Mouse (Mus musculus) bone marrow, adult 2 months (tissue): ENCODE measurements around the gene Zfp263. TPM values are rescaled to one million over a fixed set of nuclear protein-coding genes. Genes with fewer than 3 reads are reported as not detected.

Source experiments
- H3K27ac ChIP-seq: fragments of 200-500 bp; 2 replicates; pipeline ENCODE4 v1.5.1; 2012; ENCODE audit warnings: low read depth, mild to moderate bottlenecking, control low read depth, inconsistent platforms, low read length; ENCODE audit not compliant: control insufficient read depth, poor library complexity, insufficient read depth
- H3K4me1 ChIP-seq: fragments of 200-500 bp; 2 replicates; pipeline ENCODE4 v1.6.1; 2011; ENCODE audit warnings: low read length; ENCODE audit not compliant: control insufficient read depth, insufficient read depth
- H3K4me3 ChIP-seq: fragments of 200-500 bp; replicated peaks from 2 replicates; pipeline ENCODE3; 2011; ENCODE audit warnings: mild to moderate bottlenecking, low read depth, low read length, control low read depth; ENCODE audit not compliant: control insufficient read depth
- CTCF ChIP-seq: fragments of 200-500 bp; IDR thresholded peaks from 2 replicates; pipeline ENCODE4 v1.5.1; 2011; ENCODE audit warnings: low read length, control low read depth; ENCODE audit not compliant: control insufficient read depth, insufficient read depth
- POLR2A ChIP-seq: fragments of 200-500 bp; IDR thresholded peaks from 2 replicates; pipeline ENCODE4 v1.6.1; 2011; ENCODE audit warnings: low read depth, mild to moderate bottlenecking, control low read depth, low read length, borderline replicate concordance; ENCODE audit not compliant: control insufficient read depth
- WGBS: fragments of 180-500 bp; shearing (Covaris S2); methylation state at CpG from one replicate; pipeline ENCODE4 v1.1.7; 2018; 5-methylcytosine and 5-hydroxymethylcytosine counted together
- polyA plus RNA-seq: library from polyadenylated mRNA; stranded (reverse); fragments of >200 nt; gene quantifications from 2 replicates; pipeline ENCODE4 v1.2.4, GENCODE M21; 2011; ENCODE audit warnings: low replicate concordance; ENCODE audit not compliant: missing spikeins, insufficient read depth, insufficient read length

Zfp263 gene
- polyA plus RNA-seq: 11.9 and 14.8 TPM in 2 replicates

DNA sequence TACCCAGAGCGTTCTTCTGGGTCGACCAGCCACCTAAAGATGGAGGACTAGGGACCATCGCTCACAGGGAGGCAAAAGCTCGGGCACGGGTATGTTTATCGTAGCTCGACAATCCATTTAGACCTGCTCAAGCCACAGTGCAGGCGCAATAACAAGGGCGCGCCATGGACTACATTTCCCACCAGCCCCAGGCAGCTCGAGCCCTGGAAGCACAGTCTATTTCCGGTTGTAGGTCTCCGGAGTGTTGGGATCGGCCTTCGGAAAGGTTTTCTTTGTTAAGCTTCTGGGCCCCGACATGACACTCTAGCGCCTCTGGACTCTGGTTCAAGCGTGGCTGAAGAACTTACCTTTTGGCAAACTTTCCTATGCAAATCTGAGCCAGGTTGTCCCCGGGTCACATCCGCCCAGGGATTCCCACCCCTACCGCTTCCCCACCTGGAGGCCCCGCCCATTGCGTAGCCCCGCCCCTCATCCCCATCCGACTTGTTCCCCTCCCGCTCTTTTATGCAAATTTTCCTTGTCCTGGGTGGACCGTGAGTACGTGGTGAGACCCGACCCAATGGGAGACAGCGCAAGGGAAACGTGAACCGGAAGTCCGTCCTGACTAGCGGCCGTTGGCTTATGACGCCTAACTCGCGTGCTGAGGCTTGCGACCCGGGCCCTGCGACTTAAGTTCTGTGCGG, at the start of gene Zfp263:
Zfp263 (plus strand) TSS at position 591 of the 683 bp plus-strand sequence.
- TF ChIP-seq POLR2A (peak; percentile 83; the same call in 1 of the 2 replicates), CTCF (no peak)
- peak within 1 kb of the TSS; percentile 80 for H3K4me3 ChIP-seq
- WGBS: 1% methylated on average over 42 of the region's 42 CpGs
- peaks cover 2% of the 10 kb centered on the region; the same call in 1 of the 2 replicates for H3K4me1 ChIP-seq
- H3K27ac ChIP-seq: peak within 1 kb of the TSS; percentile 88

DNA sequence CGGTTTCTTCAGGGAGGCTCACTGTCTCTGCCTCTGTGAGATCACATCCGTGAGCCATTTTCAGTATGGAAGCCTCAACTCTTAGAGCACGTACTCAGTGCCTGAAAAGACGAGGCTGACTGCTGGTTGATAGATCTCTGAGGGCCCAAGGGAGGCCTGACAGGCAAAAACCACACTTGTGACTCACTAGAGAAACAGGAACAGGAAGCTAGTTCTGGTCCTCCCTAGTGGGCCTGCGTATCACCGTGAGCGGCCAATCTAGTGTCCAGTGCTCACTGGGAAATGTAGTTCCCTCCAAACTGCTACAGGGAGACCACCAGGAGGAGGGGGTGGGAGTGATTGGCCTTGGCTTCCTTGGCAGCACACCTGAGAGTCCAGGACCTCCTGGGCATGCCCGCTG, 44.6 kb upstream of the Zfp263 start:
- no peak overlapping the region for H3K4me3 ChIP-seq
- peak overlapping the region; percentile 79 for H3K27ac ChIP-seq
- H3K4me1 ChIP-seq: peaks cover 4% of the 10 kb centered on the region
- TF ChIP-seq CTCF (no peak), POLR2A (no peak)
- WGBS: 33% methylated on average over 8 of the region's 8 CpGs

DNA sequence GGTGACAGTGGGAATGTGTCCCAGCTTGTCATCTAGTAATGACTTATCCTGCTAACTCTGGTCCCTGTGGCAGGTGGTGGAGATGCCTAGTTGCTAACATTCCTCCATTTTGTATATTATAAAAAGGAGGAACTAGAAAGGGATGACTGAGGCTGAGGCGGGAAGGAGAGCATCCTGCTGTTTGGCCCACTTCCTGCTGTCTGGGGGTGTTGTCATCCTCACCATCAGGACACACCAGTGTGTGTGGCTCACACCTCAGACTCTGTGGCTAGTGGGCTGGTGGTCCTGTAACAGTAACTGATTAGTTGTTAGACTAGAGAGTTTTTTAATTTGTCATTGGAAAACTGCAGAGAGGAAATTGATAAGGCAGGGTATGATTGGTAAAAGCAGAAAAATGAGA, 43.0 kb upstream of the Zfp263 start:
- 32% methylated on average over 1 of the region's 1 CpGs for WGBS
- TF ChIP-seq POLR2A (no peak), CTCF (no peak)
- no peak overlapping the region for H3K27ac ChIP-seq

DNA sequence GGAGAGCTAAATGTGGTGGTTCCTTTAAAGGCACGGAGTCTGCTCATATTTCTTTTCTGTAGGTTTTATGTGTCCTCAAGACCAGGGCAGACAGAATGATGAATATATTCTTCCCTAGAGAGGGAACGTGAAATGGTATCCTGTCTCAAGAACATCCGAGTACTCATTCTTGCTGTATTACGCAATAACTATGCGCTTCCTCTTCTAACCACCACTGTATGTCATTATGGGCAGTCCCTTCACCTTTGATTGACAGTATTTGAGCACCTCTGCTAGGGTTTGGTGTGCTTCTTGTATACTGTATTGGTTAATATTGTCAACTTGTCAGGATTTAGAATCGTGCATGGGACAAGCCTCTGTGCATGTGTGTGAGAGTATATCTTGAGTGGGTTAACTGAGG, 37.2 kb upstream of the Zfp263 start:
- 14% methylated on average over 6 of the region's 6 CpGs for WGBS
- no peak overlapping the region for H3K27ac ChIP-seq
- peaks cover 3% of the 10 kb centered on the region; the same call in 1 of the 2 replicates for H3K4me1 ChIP-seq
- no peak overlapping the region for H3K4me3 ChIP-seq
- no peak for TF ChIP-seq CTCF
- TF ChIP-seq POLR2A: no peak

More for the DNA sequence above, 43.0 kb upstream of the Zfp263 start:
- H3K4me1 ChIP-seq: peaks cover 4% of the 10 kb centered on the region
- H3K4me3 ChIP-seq: no peak overlapping the region

DNA sequence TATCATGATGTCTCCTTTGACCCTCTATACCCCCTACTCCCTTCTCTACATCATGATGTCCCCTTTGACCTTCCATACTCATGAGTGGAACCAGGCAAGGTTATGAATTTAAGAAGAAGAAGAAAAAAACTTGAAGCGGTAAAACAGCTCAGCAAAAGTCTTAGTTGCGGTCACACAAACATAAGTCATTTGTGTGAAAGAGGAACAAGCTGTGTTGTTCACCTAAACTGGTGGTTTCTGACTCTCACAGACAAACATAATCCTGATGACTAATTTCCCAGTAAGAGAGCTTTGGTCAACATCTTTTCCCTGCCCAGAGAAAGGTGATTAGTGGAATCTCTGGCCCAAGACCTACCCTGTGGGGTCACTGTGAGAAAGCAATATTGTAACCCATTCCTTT, 29.2 kb upstream of the Zfp263 start:
- Histone ChIP-seq H3K27ac (no peak overlapping the region; the same call in 1 of the 2 replicates), H3K4me3 (no peak overlapping the region), H3K4me1 (peaks cover 1% of the 10 kb centered on the region)
- TF ChIP-seq POLR2A: no peak
- no peak for TF ChIP-seq CTCF
- WGBS: 11% methylated on average over 2 of the region's 2 CpGs

DNA sequence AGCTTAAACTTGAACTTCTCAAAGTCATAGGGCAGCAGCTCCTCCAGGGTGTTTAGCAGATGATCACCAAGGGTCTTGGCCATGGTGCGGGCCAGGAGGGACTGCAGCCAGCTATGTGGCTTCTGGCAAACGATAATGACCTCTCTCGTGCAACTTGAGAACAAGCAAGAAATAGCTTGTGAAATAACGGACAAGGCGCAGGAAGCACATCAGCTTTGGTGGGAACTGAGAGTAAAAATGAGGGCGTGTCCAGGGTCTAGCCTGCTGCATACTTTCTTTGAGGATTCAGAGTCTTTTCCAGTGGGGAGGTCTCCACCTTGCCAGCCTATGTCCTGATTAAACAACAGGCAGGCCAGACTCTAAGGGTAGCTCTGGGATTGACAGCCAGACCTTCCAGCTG, 25.9 kb upstream of the Zfp263 start, which contains the start of gene Mefv:
Mefv (minus strand) TSS at position 118 of the 400 bp plus-strand sequence.
- Histone ChIP-seq H3K4me1 (peaks cover 1% of the 10 kb centered on the region), H3K4me3 (peak within 1 kb of the TSS; percentile 66), H3K27ac (peak within 1 kb of the TSS; percentile 51)
- TF ChIP-seq POLR2A (no peak), CTCF (no peak)
- 32% methylated on average over 6 of the region's 6 CpGs for WGBS

DNA sequence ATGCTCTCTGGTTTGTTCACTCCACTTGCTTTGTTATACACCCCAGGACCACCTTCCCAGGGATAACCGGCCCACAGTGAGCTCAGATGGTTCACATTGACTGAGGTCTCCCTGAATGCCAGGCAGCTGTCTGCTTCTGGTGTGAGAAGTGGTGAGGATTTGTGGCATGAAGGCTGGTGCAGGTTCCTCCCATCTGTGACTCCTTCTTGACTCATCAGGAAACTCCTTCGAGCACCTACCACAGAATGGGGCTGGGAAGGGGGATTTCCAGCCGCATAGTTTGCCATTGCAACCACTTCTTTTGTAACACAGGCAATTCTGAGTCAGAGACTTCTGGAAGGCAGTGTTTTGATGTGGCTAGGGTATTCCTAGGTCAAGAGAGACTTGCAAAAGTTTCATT, 20.7 kb upstream of the Zfp263 start:
- WGBS: 10% methylated on average over 3 of the region's 3 CpGs
- peak overlapping the region; percentile 19; the same call in 1 of the 2 replicates for H3K27ac ChIP-seq
- TF ChIP-seq CTCF (no peak), POLR2A (no peak)
- H3K4me3 ChIP-seq: no peak overlapping the region
- H3K4me1 ChIP-seq: peaks cover 1% of the 10 kb centered on the region; the same call in 1 of the 2 replicates

DNA sequence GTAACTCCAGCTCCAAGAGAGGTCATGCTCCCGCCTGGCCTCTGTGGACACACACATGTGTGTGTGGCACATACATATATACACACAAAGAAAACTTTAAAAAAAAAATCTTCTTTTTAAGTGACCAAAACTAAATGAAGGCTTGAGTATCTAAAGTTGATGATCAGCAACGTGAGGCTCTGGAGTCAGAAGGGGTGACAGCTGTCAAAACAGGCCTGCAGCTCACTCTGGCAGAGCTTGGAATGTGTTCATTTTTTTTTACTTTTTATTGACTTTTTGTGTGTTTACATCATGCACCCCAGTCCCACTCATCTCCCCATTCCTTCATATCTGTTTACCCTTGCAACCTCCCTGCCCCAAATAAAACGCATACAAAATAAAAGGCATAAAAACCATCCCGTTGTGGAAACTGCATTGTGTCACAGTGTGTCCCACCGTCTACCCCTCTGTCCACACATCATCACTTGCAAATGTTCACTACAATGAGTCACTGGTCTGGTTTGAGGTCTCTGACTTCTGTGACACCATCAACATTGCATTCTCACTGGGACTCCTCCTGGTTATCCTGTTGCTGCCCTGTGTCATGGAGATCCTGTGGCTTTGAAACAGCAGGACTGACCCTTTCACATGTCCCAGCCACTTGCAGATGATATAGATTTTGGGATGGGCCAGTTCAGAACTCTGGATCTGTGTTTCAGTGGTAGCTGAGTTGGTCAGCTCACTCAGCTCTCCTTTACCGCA, 15.7 kb upstream of the Zfp263 start:
- H3K4me3 ChIP-seq: no peak overlapping the region
- WGBS: 81% methylated on average over 6 of the region's 6 CpGs
- no peaks in the 10 kb centered on the region; the same call in 1 of the 2 replicates for H3K4me1 ChIP-seq
- TF ChIP-seq POLR2A (no peak), CTCF (no peak)
- H3K27ac ChIP-seq: no peak overlapping the region
